Comparison of ENCODE assay signal across 14 mouse cellular contexts in the genomic region with DNA sequence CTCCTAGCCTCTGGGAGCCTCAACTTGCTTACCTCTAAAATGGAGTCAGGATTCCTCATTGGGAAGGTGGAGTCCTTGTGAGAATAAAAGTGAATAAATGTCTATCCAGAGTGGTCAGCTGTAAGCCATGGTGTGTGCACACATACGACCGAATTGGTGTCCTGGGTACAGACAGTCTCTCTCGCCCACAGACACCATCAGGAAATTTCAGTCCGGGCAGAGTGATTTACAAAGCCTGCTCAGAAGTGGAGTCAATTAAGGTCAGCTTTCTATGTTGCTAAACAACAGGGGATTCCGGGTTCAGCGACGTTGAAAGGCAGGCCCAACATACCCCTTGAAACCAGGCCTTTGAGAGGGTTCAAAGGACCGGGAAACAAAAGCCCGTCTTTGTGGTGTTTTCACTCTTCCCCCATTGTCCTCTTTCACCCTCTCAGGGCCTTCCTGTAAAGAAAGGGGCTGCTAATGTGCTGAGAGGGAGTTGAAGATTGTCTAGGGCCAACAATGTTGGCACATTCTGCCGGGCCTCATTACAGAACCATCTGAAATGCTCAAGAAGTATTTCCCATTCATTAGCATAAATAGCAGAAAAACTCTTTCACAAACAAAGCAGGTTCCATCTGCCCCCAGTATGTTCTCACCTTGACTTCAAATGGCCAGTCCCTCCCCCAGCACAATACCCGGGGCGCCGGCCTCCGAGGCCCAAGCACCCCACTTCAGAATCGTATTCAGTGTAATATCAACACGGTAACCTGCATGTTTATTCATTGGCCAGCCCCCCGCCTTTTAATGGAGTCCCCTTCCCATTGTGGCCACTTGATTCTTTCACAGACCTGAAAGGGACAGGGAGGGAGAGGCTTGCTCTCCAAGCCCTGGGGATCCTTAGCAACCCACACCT.
DNase-seq lines count a peak whose midpoint lies in the region; ATAC-seq lines count a peak whose summit lies in the region.
"Had no signal": no experiment of that assay in that cellular context is flagged by ENCODE, and none has a peak within 500 bp of the region (broad histone marks: within the 10 kb centered on the region; RNA-seq: fewer than 3 reads in every experiment).

No protein-coding gene starts in this region.

- peaks cover 100% of the 10 kb centered on the region for H3K27me3 ChIP-seq in forebrain, embryonic 10.5 days (ENCODE audit: poor library complexity, severe bottlenecking)
- peaks cover 93% of the 10 kb centered on the region for H3K27me3 ChIP-seq in hindbrain, embryonic 14.5 days (ENCODE audit: control insufficient read depth, insufficient read depth, low read length)
- H3K27me3 ChIP-seq in neural tube, embryonic 11.5 days (ENCODE audit: control insufficient read depth, insufficient read depth, low read length) = peaks cover 22% of the 10 kb centered on the region
- peaks cover 5% of the 10 kb centered on the region; the same call in 1 of the 2 replicates for H3K27me3 ChIP-seq in heart, embryonic 11.5 days (ENCODE audit: control insufficient read depth, insufficient read depth, low read length)
- H3K27me3 ChIP-seq: intestine, embryonic 15.5 days had no signal

- ATAC-seq in hindbrain, embryonic 14.5 days (ENCODE audit: low FRiP score) = peak; percentile 48; the same call in 1 of the 2 replicates
- ATAC-seq in neural tube, embryonic 11.5 days (ENCODE audit: insufficient read depth, low FRiP score, low TSS enrichment) = peak; percentile 82
- ATAC-seq in heart, embryonic 11.5 days (replicated peaks; ENCODE audit: insufficient number of reproducible peaks, low FRiP score, low TSS enrichment) = no peak
- ATAC-seq: intestine, embryonic 15.5 days had no signal

- WGBS in forebrain, embryonic 10.5 days = 14% methylated on average over 17 of the region's 17 CpGs
- WGBS in hindbrain, embryonic 14.5 days = 10% methylated on average over 17 of the region's 17 CpGs
- WGBS in neural tube, embryonic 11.5 days = 13% methylated on average over 17 of the region's 17 CpGs
- 53% methylated on average over 17 of the region's 17 CpGs for whole genome bisulfite sequencing in heart, embryonic 11.5 days (ENCODE audit: insufficient replicate concordance)

- no peak overlapping the region for H3K4me2 ChIP-seq in hindbrain, embryonic 14.5 days (replicated peaks)
- H3K4me2 ChIP-seq in neural tube, embryonic 11.5 days (ENCODE audit: low read depth) = no peak overlapping the region; the same call in 1 of the 2 replicates
- H3K4me2 ChIP-seq in heart, embryonic 11.5 days = no peak overlapping the region
- H3K4me2 ChIP-seq: heart, embryonic 13.5 days; intestine, embryonic 15.5 days had no signal

- H3K36me3 ChIP-seq in forebrain, embryonic 10.5 days (replicated peaks) = no peaks in the 10 kb centered on the region
- no peaks in the 10 kb centered on the region for H3K36me3 ChIP-seq in hindbrain, embryonic 14.5 days (replicated peaks; ENCODE audit: control insufficient read depth, insufficient read depth)
- no peaks in the 10 kb centered on the region for H3K36me3 ChIP-seq in neural tube, embryonic 11.5 days (ENCODE audit: control insufficient read depth, insufficient read depth, low read length)
- no peaks in the 10 kb centered on the region for H3K36me3 ChIP-seq in heart, embryonic 11.5 days (ENCODE audit: control insufficient read depth, insufficient read depth, low read length)
- H3K36me3 ChIP-seq: heart, embryonic 13.5 days; intestine, embryonic 15.5 days had no signal

- H3K27ac ChIP-seq in forebrain, embryonic 10.5 days = peak overlapping the region; percentile 56
- H3K27ac ChIP-seq in hindbrain, embryonic 14.5 days = no peak overlapping the region
- peak overlapping the region; percentile 5; the same call in 1 of the 2 replicates for H3K27ac ChIP-seq in neural tube, embryonic 11.5 days (ENCODE audit: low read depth, low read length)
- H3K27ac ChIP-seq in heart, embryonic 11.5 days (ENCODE audit: low read depth, low read length) = no peak overlapping the region
- H3K27ac ChIP-seq: heart, embryonic 13.5 days; intestine, embryonic 15.5 days; layer of hippocampus, adult 2 months; liver, embryonic 14.5 days had no signal

- H3K4me1 ChIP-seq in forebrain, embryonic 10.5 days = peaks cover 42% of the 10 kb centered on the region
- H3K4me1 ChIP-seq in hindbrain, embryonic 14.5 days (replicated peaks; ENCODE audit: control insufficient read depth, insufficient read depth, low read length) = peaks cover 10% of the 10 kb centered on the region; the same call in 1 of the 2 replicates
- H3K4me1 ChIP-seq in neural tube, embryonic 11.5 days (ENCODE audit: control insufficient read depth, insufficient read depth, low read length) = peaks cover 14% of the 10 kb centered on the region
- H3K4me1 ChIP-seq in heart, embryonic 11.5 days (ENCODE audit: control insufficient read depth, insufficient read depth, low read length) = no peaks in the 10 kb centered on the region; the same call in 1 of the 2 replicates

- no peak overlapping the region for H3K9ac ChIP-seq in hindbrain, embryonic 14.5 days
- no peak overlapping the region for H3K9ac ChIP-seq in neural tube, embryonic 11.5 days (ENCODE audit: low read length)
- no peak overlapping the region for H3K9ac ChIP-seq in heart, embryonic 11.5 days (ENCODE audit: low read depth, low read length)
- H3K9ac ChIP-seq: heart, embryonic 13.5 days; intestine, embryonic 15.5 days; liver, embryonic 14.5 days had no signal

- DNase-seq in ZHBTc4 (ENCODE audit: low read depth, low spot score) = peak; percentile 63
- DNase-seq in forebrain, embryonic 10.5 days (ENCODE audit: extremely low spot score, low spot score) = peak; percentile 79
- no peak for DNase-seq in hindbrain, embryonic 14.5 days (ENCODE audit: low spot score)
- peak; percentile 68 for DNase-seq in neural tube, embryonic 11.5 days (ENCODE audit: low spot score)
- DNase-seq in thymus, postnatal 10 days (ENCODE audit: low spot score in 2 of 2) = no peak
- DNase-seq in lung, postnatal 10 days = no peak
- no peak for DNase-seq in gastrocnemius, postnatal 25 days
- DNase-seq: cerebellum, adult 9-11 months; spleen, adult 18-20 months had no signal

- peaks cover 10% of the 10 kb centered on the region for H3K9me3 ChIP-seq in forebrain, embryonic 10.5 days
- H3K9me3 ChIP-seq in hindbrain, embryonic 14.5 days (ENCODE audit: control insufficient read depth, low read length) = no peaks in the 10 kb centered on the region; the same call in 1 of the 2 replicates
- H3K9me3 ChIP-seq in neural tube, embryonic 11.5 days (ENCODE audit: control insufficient read depth, low read length) = no peaks in the 10 kb centered on the region
- no peaks in the 10 kb centered on the region for H3K9me3 ChIP-seq in heart, embryonic 11.5 days (replicated peaks; ENCODE audit: control insufficient read depth, low read length)
- H3K9me3 ChIP-seq: intestine, embryonic 15.5 days had no signal

- peak overlapping the region; percentile 9; the same call in 1 of the 2 replicates for H3K4me3 ChIP-seq in forebrain, embryonic 10.5 days
- H3K4me3 ChIP-seq in hindbrain, embryonic 14.5 days (replicated peaks; ENCODE audit: low read length) = no peak overlapping the region
- no peak overlapping the region for H3K4me3 ChIP-seq in neural tube, embryonic 11.5 days (ENCODE audit: low read depth, low read length)
- H3K4me3 ChIP-seq in heart, embryonic 11.5 days (ENCODE audit: low read depth, low read length) = no peak overlapping the region
- H3K4me3 ChIP-seq: heart, embryonic 13.5 days; intestine, embryonic 15.5 days; layer of hippocampus, adult 2 months had no signal

Comparison
In these comparisons a context has a peak if more than half of its experiments do, and no peak if none do; other contexts are left out.
1. DNase-seq: peak in ZHBTc4 (single experiment), forebrain, embryonic 10.5 days (single experiment) and neural tube, embryonic 11.5 days (single experiment); none in hindbrain, embryonic 14.5 days (single experiment), thymus, postnatal 10 days (0 of 2), lung, postnatal 10 days (single experiment) and gastrocnemius, postnatal 25 days (single experiment).
2. H3K27ac ChIP-seq: peak in forebrain, embryonic 10.5 days (single experiment) and neural tube, embryonic 11.5 days (single experiment); none in hindbrain, embryonic 14.5 days (single experiment) and heart, embryonic 11.5 days (single experiment).